Mouse (Mus musculus) limb, embryonic 12.5 days (tissue): ENCODE data around the gene Dhdds. TPM values are rescaled to one million over a fixed set of nuclear protein-coding genes. Genes with fewer than 3 reads are reported as not detected.
A peak's percentile ranks its signal among the peaks of the same experiment; 100 is the strongest.

ENCODE experiments used
- ATAC-seq: fragments of 200-750 bp; cut with Nextera tagmentation; 2 replicates; pipeline ENCODE4 v1.8.0; 2017; ENCODE audit warnings: low read depth, moderate TSS enrichment; ENCODE audit not compliant: insufficient number of reproducible peaks, insufficient read depth, low FRiP score, low TSS enrichment
- H3K27ac ChIP-seq: fragments of 300-500 bp; sonication (generic); 2 replicates; pipeline ENCODE4 v1.5.1; 2016; ENCODE audit warnings: mild to moderate bottlenecking, moderate library complexity
- H3K27me3 ChIP-seq: fragments of 300-500 bp; sonication (generic); 2 replicates; pipeline ENCODE4 v1.6.1; 2016; ENCODE audit warnings: mild to moderate bottlenecking, moderate library complexity
- H3K36me3 ChIP-seq: fragments of 300-500 bp; sonication (generic); 2 replicates; pipeline ENCODE4 v1.6.1; 2016; ENCODE audit warnings: mild to moderate bottlenecking, moderate library complexity
- H3K4me1 ChIP-seq: fragments of 300-500 bp; sonication (generic); replicated peaks from 2 replicates; pipeline ENCODE4 v1.6.1; 2016
- H3K4me2 ChIP-seq: fragments of 300-500 bp; sonication (generic); 2 replicates; pipeline ENCODE4 v1.6.1; 2016; ENCODE audit warnings: mild to moderate bottlenecking, moderate library complexity
- H3K4me3 ChIP-seq: fragments of 300-500 bp; sonication (generic); replicated peaks from 2 replicates; pipeline ENCODE4 v1.5.1; 2016; ENCODE audit warnings: mild to moderate bottlenecking
- H3K9ac ChIP-seq: fragments of 300-500 bp; sonication (generic); replicated peaks from 2 replicates; pipeline ENCODE4 v1.6.1; 2016; ENCODE audit warnings: mild to moderate bottlenecking, moderate library complexity
- H3K9me3 ChIP-seq: fragments of 300-500 bp; sonication (generic); 2 replicates; pipeline ENCODE4 v1.6.1; 2016; ENCODE audit warnings: mild to moderate bottlenecking, moderate library complexity
- WGBS: fragments of 180-500 bp; shearing (Covaris S2); methylation state at CpG from one replicate; pipeline ENCODE4 v1.1.7; 2016; 5-methylcytosine and 5-hydroxymethylcytosine counted together
- polyA plus RNA-seq: library from polyadenylated mRNA; unstranded; fragments of >200 nt; fragmentation: Nextera tagmentation; extraction: Ambion mirVana; gene quantifications from 2 replicates; pipeline ENCODE4 v1.2.1, GENCODE M21; 2016

Dhdds gene
- polyA plus RNA-seq, 1 experiment from 2014 or later = 40.4 TPM

DNA sequence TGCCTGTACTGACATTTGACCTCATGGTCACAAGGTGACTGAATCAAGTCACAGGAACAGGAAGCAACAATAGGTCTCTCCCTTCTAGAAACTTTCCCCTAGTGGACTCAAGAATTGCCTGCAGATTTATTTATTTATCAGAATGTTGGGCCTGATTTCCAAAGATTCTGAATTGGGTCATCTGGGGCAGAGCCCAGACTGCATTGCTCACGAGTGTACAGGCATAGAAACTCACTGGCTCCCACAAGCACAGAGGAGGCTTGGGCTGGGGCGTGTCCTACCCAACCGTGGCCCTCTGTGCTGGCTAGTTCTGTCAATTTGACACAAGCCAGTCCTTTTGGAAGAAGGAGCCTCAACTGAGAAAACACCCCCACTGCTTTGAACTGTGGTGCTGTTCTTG lies 59.1 kb downstream of the Dhdds start:
- Histone ChIP-seq H3K27ac (no peak overlapping the region), H3K4me3 (no peak overlapping the region), H3K9me3 (peaks cover 3% of the 10 kb centered on the region; the same call in 1 of the 2 replicates), H3K27me3 (no peaks in the 10 kb centered on the region), H3K9ac (no peak overlapping the region), H3K36me3 (no peaks in the 10 kb centered on the region), H3K4me2 (no peak overlapping the region), H3K4me1 (no peaks in the 10 kb centered on the region)
- ATAC-seq = no peak
- WGBS = 26% methylated on average over 3 of the region's 3 CpGs

DNA sequence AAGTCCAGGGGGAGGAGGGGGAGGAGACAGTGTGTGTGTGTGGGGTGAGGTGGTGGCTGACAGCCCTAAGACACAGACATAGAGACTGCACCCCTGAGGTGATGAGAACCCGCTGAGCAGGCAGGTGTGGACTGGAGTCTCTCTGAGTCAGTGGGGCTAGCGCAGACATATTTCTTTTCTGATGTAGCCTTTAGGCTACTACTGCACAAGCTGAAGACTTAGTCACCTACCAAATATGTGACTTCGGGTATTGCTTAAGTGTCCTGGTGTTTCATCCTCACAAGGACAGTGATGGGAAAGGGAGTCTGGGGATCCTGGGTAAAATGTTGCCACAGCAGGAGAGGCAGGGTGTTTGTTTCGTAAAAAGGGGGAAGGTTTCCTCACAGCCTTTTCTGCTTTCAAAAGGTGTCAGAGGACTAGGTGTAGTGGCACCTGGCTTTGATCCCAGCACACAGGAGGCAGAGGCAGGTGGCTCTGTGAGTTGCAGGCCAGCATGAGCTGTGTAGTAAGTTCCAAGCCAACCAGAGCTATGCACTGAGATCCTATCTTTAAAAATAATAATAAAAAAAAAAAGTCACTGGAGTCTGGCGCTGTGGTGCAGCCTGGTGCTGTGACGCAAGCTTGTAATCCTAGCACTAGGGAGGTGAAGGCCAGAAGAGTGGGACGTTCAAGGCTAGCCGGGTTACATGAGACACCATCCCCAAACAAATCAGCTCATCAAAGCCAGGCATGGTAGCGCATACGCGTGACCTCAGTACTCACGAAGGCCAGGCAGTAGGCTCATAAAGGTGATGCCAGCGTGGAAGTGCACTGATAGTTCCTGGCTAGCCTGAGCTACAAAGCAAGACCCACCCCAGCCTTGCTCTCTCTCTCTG lies 60.1 kb downstream of the Dhdds start:
- Histone ChIP-seq H3K4me2 (no peak overlapping the region), H3K36me3 (no peaks in the 10 kb centered on the region), H3K9ac (no peak overlapping the region), H3K9me3 (no peaks in the 10 kb centered on the region), H3K27ac (no peak overlapping the region), H3K4me3 (no peak overlapping the region), H3K4me1 (no peaks in the 10 kb centered on the region), H3K27me3 (no peaks in the 10 kb centered on the region)
- ATAC-seq = no peak; the same call in 1 of the 2 replicates
- WGBS = 71% methylated on average over 13 of the region's 13 CpGs

DNA sequence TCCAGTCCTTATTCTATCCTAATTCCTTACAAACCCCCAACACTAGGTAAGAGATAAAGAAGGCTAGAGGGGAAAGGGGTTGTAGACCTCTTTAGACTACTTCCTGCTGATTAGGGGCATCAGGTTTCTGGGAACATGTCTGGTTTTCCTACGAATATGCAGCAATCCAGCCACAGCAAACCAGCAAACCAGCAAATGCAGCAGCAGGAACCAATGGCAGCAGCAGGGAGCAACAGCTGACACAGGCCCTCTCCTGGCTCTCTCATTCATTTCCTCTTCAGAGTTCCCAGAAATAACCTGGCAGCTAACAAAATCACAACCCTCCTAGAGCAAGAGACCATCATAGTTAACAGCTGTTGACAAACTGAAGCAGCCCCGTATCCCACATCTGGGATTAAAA lies 62.6 kb downstream of the Dhdds start:
- Histone ChIP-seq H3K4me2 (no peak overlapping the region), H3K9me3 (no peaks in the 10 kb centered on the region), H3K4me3 (no peak overlapping the region), H3K27ac (no peak overlapping the region), H3K36me3 (no peaks in the 10 kb centered on the region), H3K9ac (no peak overlapping the region), H3K4me1 (no peaks in the 10 kb centered on the region), H3K27me3 (no peaks in the 10 kb centered on the region)
- ATAC-seq = no peak
- WGBS = 39% methylated on average over 2 of the region's 2 CpGs

- ATAC-seq = no peak
- WGBS = 82% methylated on average over 3 of the region's 3 CpGs
- H3K36me3 ChIP-seq = no peaks in the 10 kb centered on the region
- H3K27me3 ChIP-seq = no peaks in the 10 kb centered on the region
- H3K4me2 ChIP-seq = no peak overlapping the region
- H3K9me3 ChIP-seq = no peaks in the 10 kb centered on the region
- 0 out of 2 replicates have a peak, but pooled peaks cover 10% of the 10 kb centered on the region for H3K4me1 ChIP-seq
- no peak overlapping the region for H3K4me3 ChIP-seq
- H3K9ac ChIP-seq = no peak overlapping the region
- H3K27ac ChIP-seq = no peak overlapping the region
These were observed 68.9 kb downstream of the Dhdds start for GRCm38 (mm10) chr4:133931785-133932184.

- Histone ChIP-seq H3K27ac (no peak overlapping the region), H3K9me3 (no peaks in the 10 kb centered on the region), H3K4me2 (no peak overlapping the region), H3K27me3 (no peaks in the 10 kb centered on the region), H3K4me3 (no peak overlapping the region), H3K36me3 (no peaks in the 10 kb centered on the region), H3K4me1 (0 out of 2 replicates have a peak, but pooled peaks cover 10% of the 10 kb centered on the region), H3K9ac (no peak overlapping the region)
- 15% methylated on average over 10 of the region's 10 CpGs for WGBS
- no peak for ATAC-seq
These were observed 69.4 kb downstream of the Dhdds start for GRCm38 (mm10) chr4:133931349-133931748.

DNA sequence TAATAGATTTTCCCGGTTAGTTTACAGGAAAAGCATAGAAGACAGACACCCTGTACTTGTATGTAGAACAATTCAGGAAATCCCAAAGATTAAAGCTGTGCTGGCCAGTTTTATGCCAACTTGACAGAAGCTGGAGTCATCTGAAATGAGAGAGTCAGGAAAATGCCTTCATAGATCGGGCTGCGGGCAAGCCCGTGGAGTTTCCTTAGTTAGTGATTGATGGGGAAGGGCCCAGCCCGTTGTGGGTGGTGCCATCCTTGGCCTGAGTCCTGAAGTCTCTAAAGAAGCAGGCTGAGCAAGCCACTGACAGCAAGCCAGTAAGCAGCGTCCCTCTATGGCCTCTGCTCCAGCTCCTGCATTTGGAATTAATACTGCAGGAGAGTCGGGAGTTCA lies 71.4 kb downstream of the Dhdds start:
- Histone ChIP-seq H3K9ac (no peak overlapping the region), H3K27ac (no peak overlapping the region), H3K4me2 (no peak overlapping the region), H3K27me3 (no peaks in the 10 kb centered on the region), H3K9me3 (no peaks in the 10 kb centered on the region), H3K4me3 (no peak overlapping the region), H3K36me3 (no peaks in the 10 kb centered on the region), H3K4me1 (0 out of 2 replicates have a peak, but pooled peaks cover 10% of the 10 kb centered on the region)
- WGBS = 26% methylated on average over 7 of the region's 7 CpGs
- no peak for ATAC-seq

DNA sequence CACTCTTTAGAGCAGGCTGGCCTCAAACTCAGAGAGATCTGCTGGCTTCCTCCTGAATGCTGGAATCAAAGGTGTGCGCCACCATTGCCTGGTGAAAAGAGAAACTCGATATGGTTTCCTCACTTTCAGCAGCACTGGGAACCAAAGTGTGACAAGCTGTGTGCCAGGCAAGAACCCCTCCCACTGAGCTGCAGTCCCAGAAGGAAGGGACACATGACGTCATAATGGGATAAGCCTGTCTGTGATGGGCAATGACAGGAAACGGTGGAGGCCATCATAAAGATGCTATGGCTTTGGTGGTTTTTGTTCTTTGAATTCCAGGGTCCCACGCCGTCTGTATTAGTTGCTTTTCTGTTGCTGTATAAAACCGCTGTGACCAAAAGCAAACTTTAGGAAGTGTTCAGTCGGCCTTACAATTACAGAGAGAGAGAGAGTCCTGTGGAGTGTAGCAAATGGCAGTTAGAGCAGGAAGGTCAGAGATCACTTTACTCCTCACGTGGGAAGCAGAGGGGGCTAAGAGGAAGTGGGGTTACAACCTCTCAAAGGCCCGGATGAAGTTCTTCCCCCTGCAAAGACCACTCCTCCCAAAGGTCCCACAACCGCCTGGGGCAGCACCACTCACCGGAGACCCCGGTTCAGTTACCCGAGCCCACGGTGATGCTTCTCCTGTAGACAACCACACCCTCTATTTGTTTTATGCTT lies 72.0 kb downstream of the Dhdds start:
- no peaks in the 10 kb centered on the region for H3K36me3 ChIP-seq
- no peak overlapping the region for H3K4me3 ChIP-seq
- WGBS = 43% methylated on average over 15 of the region's 15 CpGs
- ATAC-seq = no peak
- H3K9ac ChIP-seq = no peak overlapping the region
- 0 out of 2 replicates have a peak, but pooled peaks cover 10% of the 10 kb centered on the region for H3K4me1 ChIP-seq
- H3K27ac ChIP-seq = peak overlapping the region; percentile 54
- no peaks in the 10 kb centered on the region for H3K27me3 ChIP-seq
- no peaks in the 10 kb centered on the region for H3K9me3 ChIP-seq
- H3K4me2 ChIP-seq = no peak overlapping the region

- 75% methylated on average over 4 of the region's 4 CpGs for WGBS
- Histone ChIP-seq H3K9me3 (no peaks in the 10 kb centered on the region), H3K4me3 (no peak overlapping the region), H3K36me3 (no peaks in the 10 kb centered on the region), H3K4me2 (no peak overlapping the region), H3K27ac (no peak overlapping the region), H3K4me1 (0 out of 2 replicates have a peak, but pooled peaks cover 10% of the 10 kb centered on the region), H3K27me3 (no peaks in the 10 kb centered on the region), H3K9ac (no peak overlapping the region)
- ATAC-seq = no peak
These were observed 75.5 kb downstream of the Dhdds start for GRCm38 (mm10) chr4:133925204-133925603.

DNA sequence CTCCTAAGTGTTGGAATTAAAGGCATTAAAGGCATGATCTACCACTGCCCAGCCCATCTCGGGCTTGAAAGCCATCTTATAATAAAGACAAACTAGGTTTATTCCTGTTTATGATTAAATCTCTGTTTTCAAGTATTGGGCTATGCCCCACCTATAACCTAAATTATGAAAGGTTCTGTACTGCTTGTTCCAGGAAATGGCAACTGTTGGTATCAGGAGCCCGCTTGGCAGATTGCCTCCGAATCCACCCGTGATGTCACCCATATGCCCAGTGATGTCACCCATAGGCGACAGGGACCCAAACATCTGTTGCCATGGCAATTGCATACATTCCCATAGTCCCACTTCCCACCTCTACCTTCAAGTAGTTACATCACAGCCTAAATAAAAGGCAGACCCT lies 77.0 kb downstream of the Dhdds start:
- Histone ChIP-seq H3K36me3 (no peaks in the 10 kb centered on the region), H3K4me2 (no peak overlapping the region), H3K4me1 (0 out of 2 replicates have a peak, but pooled peaks cover 6% of the 10 kb centered on the region), H3K4me3 (no peak overlapping the region), H3K9ac (no peak overlapping the region), H3K27me3 (no peaks in the 10 kb centered on the region), H3K27ac (no peak overlapping the region), H3K9me3 (no peaks in the 10 kb centered on the region)
- WGBS = 89% methylated on average over 5 of the region's 5 CpGs
- no peak for ATAC-seq
